Mouse (Mus musculus) CH12.LX (cell line): ENCODE results near the gene Mturn.

Experiments
- CHD2 ChIP-seq: IDR thresholded peaks from 2 replicates; pipeline ENCODE4 v1.6.1; 2011; ENCODE audit warnings: low read length, improper control_type of control experiment
- CTCF ChIP-seq, 2 experiments: IDR thresholded peaks in 1 of 2; conservative IDR thresholded peaks in 1 of 2; 2 replicates each; pipeline ENCODE4 v1.5.1; 2011 to 2012; ENCODE audit warnings: low read depth in 2 of 2, low read length in 2 of 2, improper control_type of control experiment in 1 of 2, inconsistent platforms in 1 of 2, mild to moderate bottlenecking in 1 of 2, moderate library complexity in 1 of 2
- ELF1 ChIP-seq: IDR thresholded peaks from 2 replicates; pipeline ENCODE4 v1.6.1; 2014; ENCODE audit warnings: low read depth, mild to moderate bottlenecking, inconsistent platforms, low read length, improper control_type of control experiment
- HCFC1 ChIP-seq: IDR thresholded peaks from 2 replicates; pipeline ENCODE4 v1.6.1; 2012; ENCODE audit warnings: low read depth, mild to moderate bottlenecking, inconsistent platforms, low read length, improper control_type of control experiment
- JUND ChIP-seq: conservative IDR thresholded peaks from 2 replicates; pipeline ENCODE4 v1.6.1; 2011; ENCODE audit warnings: low read depth, low read length, improper control_type of control experiment
- KAT2A ChIP-seq: IDR thresholded peaks from 2 replicates; pipeline ENCODE4 v1.6.1; 2012; ENCODE audit warnings: low read length, improper control_type of control experiment, inconsistent platforms; ENCODE audit not compliant: insufficient replicate concordance
- MAX ChIP-seq: IDR thresholded peaks from 2 replicates; pipeline ENCODE4 v1.6.1; 2011; ENCODE audit warnings: low read length, improper control_type of control experiment
- MEF2A ChIP-seq: IDR thresholded peaks from 2 replicates; pipeline ENCODE4 v1.6.1; 2014; ENCODE audit warnings: low read depth, mild to moderate bottlenecking, inconsistent platforms, low read length, improper control_type of control experiment, borderline replicate concordance
- MYC ChIP-seq: IDR thresholded peaks from 2 replicates; pipeline ENCODE4 v1.6.1; 2011; ENCODE audit warnings: low read depth, mild to moderate bottlenecking, improper control_type of control experiment, low read length
- NRF1 ChIP-seq: IDR thresholded peaks from 2 replicates; pipeline ENCODE4 v1.6.1; 2014; ENCODE audit warnings: low read depth, mild to moderate bottlenecking, inconsistent platforms, low read length, improper control_type of control experiment, moderate library complexity
- POLR2A ChIP-seq: IDR thresholded peaks from 2 replicates; pipeline ENCODE4 v1.6.1; 2011; ENCODE audit warnings: low read depth, mild to moderate bottlenecking, improper control_type of control experiment, low read length
- POLR2AphosphoS2 ChIP-seq: IDR thresholded peaks from 2 replicates; pipeline ENCODE4 v1.6.1; 2011; ENCODE audit warnings: low read depth, low read length, improper control_type of control experiment
- TBP ChIP-seq: conservative IDR thresholded peaks from 2 replicates; pipeline ENCODE4 v1.6.1; 2011; ENCODE audit warnings: low read depth, low read length, improper control_type of control experiment

DNA sequence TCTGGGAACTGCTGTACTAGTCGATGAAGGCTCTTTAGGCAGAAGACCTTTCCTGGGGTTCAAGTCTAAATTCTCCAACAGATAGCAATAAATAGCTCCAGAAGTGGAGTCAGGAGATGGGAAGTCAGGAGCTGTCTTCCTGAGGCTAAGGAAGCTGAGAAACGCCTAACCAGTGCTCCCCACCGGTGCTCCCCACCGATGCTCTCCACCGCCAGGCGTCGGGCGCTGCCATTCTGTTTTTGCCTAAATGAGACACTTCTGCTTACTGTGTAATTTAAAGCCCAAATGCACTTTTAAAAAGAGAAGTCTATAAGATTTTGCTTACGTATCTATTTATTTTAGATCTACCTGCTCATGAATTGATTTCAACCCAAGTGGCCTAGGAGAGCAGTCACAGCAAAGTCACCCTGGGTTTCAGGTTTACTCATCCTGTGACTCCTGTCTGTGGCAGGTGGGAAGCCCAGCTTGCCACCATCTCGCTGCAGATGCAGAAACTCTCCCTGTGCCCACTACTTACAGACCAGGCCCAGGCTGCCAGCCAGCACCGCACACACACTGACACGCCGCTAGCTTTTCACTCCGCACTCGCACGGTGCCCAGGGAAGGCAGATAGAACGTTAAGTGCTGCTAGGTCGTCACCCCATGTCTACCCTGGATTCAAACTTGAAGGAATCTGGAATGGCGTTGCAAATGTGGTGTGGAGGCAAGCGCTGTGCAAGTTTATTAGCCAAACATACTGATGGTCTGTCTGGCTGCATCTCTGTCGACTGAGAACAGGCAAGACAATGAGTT is 5.7 kb downstream of the Mturn start:
- TF ChIP-seq CTCF (conservative IDR thresholded peaks at IDR 0.05 in 1 of 2, IDR thresholded peaks at IDR 0.05 in 1 of 2; ENCODE audit: low read depth in 2 of 2, low read length in 2 of 2) (no peak), MEF2A (no peak), TBP (no peak), NRF1 (no peak), POLR2AphosphoS2 (no peak), JUND (no peak), POLR2A (no peak), KAT2A (no peak), MAX (no peak), HCFC1 (no peak), MYC (no peak), CHD2 (no peak), ELF1 (no peak)
